Mouse (Mus musculus) frontal cortex, postnatal 10 days (tissue): ENCODE measurements at regions not wholly inside any gene's neighbourhood (a gene's known extent, or its start where the extent isn't known, plus 50 kb on each side); places are given as distances from the start of the nearest gene placed in this dataset.

Experiments used
- DNase-seq, 2 experiments: peaks; one replicate each; pipeline ENCODE4 v3.0.0; 2022; ENCODE audit warnings: low spot score in 2 of 2, mixed read lengths in 1 of 2

DNA sequence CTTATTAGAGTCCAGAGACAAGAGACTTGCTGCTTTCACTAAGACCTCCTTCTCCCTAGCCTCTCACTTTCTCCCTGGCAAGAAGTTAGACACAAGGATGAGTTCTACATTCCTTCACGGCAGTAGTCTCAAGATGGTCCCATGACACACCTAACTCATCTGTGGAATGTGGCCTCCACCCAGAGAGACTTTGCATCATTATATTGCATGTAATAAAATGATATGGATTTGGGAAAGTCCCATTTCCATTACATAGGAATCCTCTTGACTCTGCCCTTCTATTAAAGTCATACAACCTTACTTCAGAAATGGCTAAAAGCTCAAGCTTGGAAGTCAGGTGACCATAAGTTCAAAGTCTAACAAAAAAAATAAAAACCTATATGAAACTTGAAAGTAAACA, 165.4 kb downstream of the Atp6ap1l start:
- DNase-seq: no peak

DNA sequence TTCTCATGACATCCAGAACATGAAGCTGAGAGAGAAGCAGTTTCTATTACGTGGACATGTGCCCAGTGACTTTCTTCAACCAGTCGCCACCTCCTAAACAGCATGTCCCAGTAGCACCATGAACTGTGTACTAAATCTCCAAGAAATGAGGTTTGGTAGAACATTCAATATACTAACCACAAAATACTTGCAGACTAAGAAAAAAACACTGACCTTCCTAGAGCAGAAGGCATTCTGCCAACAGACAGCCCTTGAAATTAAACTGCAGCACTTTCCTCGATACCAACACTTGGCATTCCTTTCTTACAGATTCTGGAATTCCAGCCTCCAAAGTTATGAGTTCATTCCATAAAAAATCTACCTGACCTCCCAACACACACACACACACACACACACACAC, 166.6 kb downstream of the Atp6ap1l start:
- DNase-seq: no peak

DNA sequence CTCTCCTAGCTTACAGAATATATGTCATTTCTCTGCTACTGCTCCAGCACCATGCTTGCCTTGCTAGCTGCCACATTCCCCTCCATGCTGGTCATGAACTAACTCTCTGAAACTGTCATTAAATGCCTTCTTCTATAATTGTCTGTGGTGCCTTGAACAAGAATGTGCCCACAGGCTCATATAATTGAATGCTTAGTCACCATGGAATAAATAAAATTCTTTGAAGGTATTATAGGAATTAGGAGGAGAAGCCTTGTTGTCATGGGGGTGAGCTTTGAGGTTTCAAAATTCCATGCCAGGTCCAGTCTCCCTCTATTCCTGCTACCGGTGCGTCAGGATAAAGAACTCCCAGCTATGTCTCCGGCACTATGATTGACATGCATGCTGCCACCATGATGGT, 171.9 kb downstream of the Atp6ap1l start:
- no peak for DNase-seq

GRCm38 (mm10) chr13:90729078-90729477, 176.1 kb downstream of the Atp6ap1l start:
- DNase-seq: peak; percentile 6 to 10

GRCm38 (mm10) chr13:90727816-90728215, 177.3 kb downstream of the Atp6ap1l start:
- no peak for DNase-seq

DNA sequence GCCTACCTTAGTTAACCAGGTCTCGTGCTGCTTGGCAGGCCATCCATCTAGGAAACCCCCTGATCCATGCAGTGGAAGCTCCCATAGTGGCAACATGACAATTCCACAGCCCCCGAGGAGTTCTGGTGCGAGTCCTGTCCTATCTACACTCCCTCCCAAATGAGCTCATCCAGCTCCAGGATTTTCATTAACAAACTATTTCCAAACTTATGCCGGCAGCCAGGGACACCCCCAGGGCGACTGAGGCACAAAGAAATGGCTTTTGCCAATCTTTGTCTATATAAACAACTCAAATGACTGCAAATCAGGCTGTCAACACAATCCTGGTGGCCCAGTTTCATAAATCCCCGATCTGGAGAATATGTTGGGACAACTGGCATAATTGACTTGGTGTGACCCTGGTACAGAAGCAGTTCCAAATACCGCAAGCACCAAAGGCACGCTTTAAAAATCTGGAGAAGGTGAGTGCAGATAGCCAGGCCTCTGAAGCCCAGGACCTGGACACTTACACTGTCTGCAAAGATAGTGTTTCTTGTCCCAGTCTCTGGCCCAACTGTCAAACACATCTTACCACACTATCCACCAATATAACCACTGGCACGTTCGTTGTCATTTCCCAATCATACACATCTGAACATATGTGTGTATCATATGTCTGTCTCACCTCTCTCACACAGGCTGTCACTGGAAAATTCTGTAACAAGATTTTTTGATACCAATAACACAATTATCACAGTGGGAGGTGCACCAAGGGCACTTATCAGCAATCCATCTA, 179.9 kb downstream of the Atp6ap1l start:
- no peak for DNase-seq

- DNase-seq: no peak
These were observed 180.6 kb downstream of the Atp6ap1l start for GRCm38 (mm10) chr13:90724598-90724997.

DNA sequence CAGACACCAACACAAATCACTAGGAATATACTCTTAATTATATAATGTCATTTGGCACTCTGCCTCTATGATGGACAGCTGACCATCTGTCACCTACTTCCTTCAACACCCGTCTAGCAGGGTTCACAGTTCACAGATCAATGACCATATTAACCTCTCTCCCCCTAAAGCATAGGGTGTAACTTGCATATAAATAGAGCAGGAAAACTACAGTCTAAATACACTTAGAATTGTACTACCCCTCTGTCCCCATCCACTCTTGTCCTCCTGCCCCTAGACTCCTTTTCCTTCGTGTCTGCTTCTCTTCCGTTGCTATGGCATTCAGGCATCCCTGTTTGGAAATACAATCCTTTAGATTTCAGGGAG, 181.6 kb downstream of the Atp6ap1l start:
- DNase-seq: no peak

DNA sequence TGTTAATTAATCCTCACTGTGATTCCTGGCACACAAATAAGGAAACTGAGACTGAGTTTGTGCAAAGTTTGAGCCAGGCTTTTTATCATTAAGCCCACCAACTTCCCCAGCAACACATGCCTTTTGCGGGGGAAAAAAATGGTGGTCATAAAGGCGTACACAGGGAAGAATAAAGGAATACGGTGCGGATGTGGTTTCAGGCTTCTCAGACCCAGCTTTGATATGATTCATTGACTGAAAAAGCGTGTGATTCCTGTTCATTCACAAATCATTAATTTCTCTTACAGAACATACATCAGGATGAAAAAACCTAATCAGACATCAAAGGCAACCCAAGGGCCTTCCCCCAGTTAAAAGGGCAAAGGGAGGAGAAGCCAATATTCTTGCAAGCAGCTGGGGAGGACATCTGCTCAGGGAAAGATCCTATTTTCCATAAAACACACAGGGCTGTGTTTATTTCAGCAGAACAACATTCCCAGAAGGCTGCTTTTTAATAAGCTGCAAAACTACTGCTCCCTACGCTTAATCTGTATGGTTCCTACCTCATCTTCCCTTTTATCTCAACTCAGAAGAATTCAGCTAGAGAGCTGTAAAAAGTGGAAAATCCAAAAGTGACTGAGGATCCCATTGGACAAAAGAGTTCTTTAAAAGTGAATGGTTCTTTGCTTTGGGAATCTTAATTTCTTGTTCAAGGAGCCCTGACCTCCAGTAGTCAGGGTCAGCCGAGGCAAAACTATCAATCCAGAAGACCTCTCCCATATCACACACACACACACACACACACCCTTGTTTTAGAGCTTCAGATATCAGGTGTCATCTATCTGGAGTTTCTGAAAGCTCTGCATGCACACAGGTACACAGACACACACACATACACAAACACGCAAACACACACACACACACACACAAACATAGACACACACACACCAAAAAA, 182.3 kb downstream of the Atp6ap1l start:
- no peak for DNase-seq

DNA sequence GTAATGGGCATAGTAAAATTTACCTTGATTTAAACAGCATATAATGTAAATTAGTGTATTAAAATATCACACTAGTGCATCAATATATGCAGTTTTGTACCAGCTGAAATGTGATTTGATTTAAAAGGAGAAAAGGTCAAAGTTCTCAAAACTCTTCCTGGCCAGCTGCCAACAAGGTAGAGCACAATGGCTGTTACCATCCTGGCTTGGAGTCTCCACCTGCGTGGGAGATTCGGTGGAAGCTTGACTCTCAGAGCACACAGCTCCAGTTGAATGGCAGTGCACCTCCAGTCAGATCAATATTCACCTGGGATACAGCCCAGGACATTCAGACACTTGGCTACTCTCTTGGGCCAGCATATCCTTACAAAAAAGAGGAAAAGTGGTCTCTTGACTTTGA, 220.8 kb downstream of the Atp6ap1l start:
- DNase-seq: no peak

DNA sequence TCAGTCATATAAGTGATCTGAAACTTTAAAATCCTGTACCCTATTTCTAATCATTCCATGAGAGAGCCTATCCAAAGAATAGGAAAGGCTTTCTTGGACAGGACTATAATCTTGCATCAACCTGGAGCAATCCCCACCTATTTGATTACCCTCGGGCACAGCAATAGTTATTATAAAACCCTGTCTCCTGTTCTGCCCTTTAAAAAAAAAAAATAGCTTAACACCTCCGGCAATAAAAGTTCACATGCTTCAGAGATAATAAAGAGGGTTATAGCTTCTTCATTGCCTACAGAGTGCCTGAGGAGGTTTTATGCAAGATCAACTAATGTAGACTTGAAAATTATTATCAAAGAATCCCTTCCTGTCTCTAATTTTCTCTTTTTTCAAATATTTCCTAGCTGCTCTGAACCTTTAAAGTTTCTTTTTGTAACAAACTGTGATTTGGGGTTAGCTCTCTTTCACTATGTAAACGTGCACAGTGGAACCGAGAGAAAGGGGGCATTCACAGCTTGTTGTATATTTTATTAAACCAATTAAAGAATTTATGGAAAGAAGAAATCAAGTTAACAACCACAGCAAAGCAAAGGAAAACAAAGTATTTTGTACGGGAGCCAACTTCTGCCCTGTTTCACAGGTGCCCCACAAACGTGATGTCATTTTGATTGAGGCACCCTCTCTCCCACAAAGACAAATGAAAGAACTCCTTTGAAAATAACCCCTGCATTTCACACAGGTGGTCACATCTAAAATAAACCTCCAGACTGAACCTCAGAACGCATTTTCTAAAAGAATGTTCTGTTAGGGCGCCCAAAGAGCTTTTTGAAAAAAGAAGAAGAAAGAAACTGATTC, 225.8 kb downstream of the Atp6ap1l start:
- no peak for DNase-seq

DNA sequence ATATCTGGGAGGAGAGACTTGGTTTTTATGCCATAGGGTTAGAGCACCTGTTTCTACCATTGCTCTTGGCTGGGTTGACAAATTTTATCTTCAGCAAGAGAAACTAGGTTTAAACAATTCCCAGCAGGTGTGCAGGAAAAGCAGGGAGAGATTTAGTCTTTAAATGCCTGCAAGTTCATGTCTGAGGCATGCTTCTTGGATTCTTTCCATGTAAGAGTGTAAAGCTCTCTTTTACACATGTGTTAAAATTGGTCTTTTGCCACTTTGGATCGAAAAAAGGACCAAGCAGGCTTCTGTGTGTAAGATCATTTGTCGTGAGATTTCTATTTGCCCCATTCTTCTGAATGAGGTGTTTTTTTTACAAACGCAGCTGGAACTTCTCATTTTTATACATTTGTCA, 231.3 kb downstream of the Atp6ap1l start:
- no peak for DNase-seq

DNA sequence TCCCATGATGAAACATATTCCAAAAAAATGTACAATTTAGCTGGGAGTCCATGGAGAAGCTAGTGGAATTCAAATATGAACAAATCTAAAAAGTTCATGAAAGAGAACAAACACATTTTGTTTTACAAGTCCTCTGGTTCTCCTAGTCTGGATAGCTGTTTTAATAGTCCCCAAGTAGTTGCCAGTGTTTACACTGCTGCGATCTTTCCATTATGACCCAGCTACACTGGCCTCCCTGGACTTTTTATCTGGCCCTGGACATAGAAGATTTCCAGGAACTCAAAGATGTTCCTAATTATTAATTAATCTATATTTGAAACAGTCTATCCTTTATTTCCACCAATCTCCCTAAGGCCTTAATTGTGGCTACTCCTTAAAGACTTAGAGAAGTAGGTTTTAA, 232.1 kb downstream of the Atp6ap1l start:
- DNase-seq: no peak

- DNase-seq: no peak
These were observed 243.5 kb downstream of the Atp6ap1l start for GRCm38 (mm10) chr13:90661567-90662141.

DNA sequence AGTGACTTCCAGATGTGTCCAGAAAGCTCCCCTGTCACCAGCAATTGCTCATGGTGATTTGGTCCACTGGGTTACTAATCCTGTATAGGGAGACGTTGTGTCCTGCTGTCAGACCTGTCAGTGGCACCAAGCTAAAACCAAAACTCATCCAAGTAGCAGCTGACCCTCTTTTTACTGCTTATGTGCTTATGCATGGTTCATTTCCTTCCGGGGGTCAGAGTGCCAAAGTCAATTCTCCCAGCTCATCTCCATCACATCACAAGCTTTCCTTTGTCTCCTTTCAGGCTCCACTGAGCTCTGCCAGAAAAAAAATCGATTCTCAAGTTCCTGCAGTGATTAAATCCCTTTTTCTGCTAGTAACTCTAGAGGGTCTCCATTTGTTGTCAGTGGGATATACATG, 244.2 kb downstream of the Atp6ap1l start:
- DNase-seq: no peak

DNA sequence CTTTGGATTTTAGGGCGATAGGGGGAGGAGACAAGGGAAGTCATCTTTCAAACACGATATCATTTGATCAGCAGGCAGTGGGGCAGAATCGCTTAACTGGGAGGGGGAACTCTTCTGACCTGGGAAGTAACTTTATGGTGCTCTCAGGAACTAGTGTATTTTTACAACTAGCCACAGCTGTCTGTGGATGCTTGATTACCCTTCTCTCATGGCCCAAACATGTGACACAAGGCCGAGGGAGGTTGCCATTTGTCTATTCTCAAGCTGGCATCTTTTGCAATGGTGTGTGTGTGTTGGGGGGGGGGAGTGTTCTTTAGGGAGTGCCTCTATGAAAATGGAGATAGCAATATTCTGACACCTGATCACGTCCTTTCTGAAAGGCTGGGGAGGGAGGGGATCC, 246.1 kb downstream of the Atp6ap1l start:
- DNase-seq: no peak

- no peak for DNase-seq
These were observed 258.8 kb downstream of the Atp6ap1l start for GRCm38 (mm10) chr13:90646356-90646755.

- no peak for DNase-seq
These were observed 260.9 kb downstream of the Atp6ap1l start for GRCm38 (mm10) chr13:90644216-90644615.

- DNase-seq: no peak
These were observed 261.5 kb downstream of the Atp6ap1l start for GRCm38 (mm10) chr13:90643575-90644215.

- peak in 1 of 2 experiments; percentile 5 for DNase-seq
These were observed 262.0 kb downstream of the Atp6ap1l start for GRCm38 (mm10) chr13:90643109-90643508.

DNA sequence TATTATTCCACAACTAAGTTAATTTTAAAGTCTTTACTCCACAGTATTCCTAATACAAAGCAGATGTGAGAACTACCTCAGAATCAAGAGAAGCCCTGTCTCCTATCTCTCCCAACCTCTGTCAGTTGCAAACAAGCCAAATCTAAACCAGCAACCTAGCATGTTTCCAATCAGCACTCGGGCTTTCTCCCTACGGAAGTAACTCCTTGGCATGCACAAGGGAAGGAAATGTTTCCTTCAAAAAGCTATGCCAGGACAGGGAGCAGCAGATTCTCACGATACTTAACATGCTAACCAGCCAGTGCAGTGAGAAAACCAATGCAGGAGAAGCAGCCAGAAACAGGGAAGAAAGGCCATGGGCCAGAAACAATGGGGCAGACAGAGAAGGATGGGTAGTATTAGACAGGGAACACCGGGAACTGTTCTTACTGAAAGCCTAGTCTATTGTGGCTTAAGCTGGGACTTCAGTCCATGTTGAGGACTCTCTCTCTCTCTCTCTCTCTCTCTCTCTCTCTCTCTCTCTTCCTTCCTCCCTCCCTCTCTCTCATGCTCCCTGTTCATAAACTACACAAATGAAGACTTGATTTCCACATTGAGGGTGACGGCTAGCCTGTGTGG, 262.8 kb downstream of the Atp6ap1l start:
- DNase-seq: no peak
